Mouse (Mus musculus): Measurements from ENCODE around the gene Necab2. TPM values are rescaled to one million over a fixed set of nuclear protein-coding genes. Genes with fewer than 3 reads are reported as not detected.

Gene Necab2
- polyA plus RNA-seq, 1 experiment from 2014 or later = 65.7 TPM

GRCm38 (mm10) chr8:119513405-119513804, 66.9 kb downstream of the Necab2 start:
- peaks cover 3% of the 10 kb centered on the region; the same call in 1 of the 2 replicates for H3K4me1 ChIP-seq (ENCODE audit: control insufficient read depth, insufficient read depth, low read length)
- no peaks in the 10 kb centered on the region for H3K9me3 ChIP-seq (replicated peaks; ENCODE audit: control insufficient read depth, low read length, poor library complexity, severe bottlenecking)
- no peak overlapping the region for H3K4me3 ChIP-seq (ENCODE audit: low read depth, low read length)
- H3K36me3 ChIP-seq (ENCODE audit: control insufficient read depth, insufficient read depth, low read length) = peaks cover 34% of the 10 kb centered on the region
- H3K9ac ChIP-seq (ENCODE audit: low read depth, low read length) = no peak overlapping the region
- ATAC-seq = no peak
- WGBS = 95% methylated on average over 4 of the region's 4 CpGs
- H3K27me3 ChIP-seq (ENCODE audit: control insufficient read depth, insufficient read depth, low read depth, low read length) = no peaks in the 10 kb centered on the region
- no peak overlapping the region for H3K27ac ChIP-seq (ENCODE audit: low read length)
- no peak overlapping the region for H3K4me2 ChIP-seq (ENCODE audit: low read length)

DNA sequence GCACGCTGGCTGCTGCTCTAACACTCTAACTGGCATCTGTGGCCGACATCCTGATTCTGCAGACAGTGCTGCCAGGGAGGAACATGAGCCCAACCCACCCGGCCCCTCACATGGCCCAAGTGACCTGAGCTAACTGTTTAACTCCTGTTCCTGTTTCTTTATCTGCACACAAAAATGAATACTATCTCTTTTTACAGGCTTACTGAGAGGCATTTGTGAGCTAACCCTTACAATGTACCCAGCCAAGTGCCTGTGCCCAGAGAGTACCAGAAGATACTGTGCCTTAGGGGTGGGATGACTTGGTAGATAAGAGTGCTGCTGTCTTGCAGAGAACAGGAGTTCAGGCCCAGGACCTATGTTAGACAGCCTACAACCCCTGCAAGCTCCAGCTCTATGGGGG, 68.4 kb downstream of the Necab2 start:
- Histone ChIP-seq H3K27ac (ENCODE audit: low read length) (no peak overlapping the region), H3K9ac (ENCODE audit: low read depth, low read length) (no peak overlapping the region), H3K4me1 (ENCODE audit: control insufficient read depth, insufficient read depth, low read length) (peaks cover 3% of the 10 kb centered on the region; the same call in 1 of the 2 replicates), H3K4me2 (ENCODE audit: low read length) (no peak overlapping the region), H3K4me3 (ENCODE audit: low read depth, low read length) (no peak overlapping the region), H3K9me3 (replicated peaks; ENCODE audit: control insufficient read depth, low read length, poor library complexity, severe bottlenecking) (no peaks in the 10 kb centered on the region), H3K27me3 (ENCODE audit: control insufficient read depth, insufficient read depth, low read depth, low read length) (no peaks in the 10 kb centered on the region), H3K36me3 (ENCODE audit: control insufficient read depth, insufficient read depth, low read length) (peaks cover 29% of the 10 kb centered on the region)
- 82% methylated on average over 3 of the region's 3 CpGs for WGBS
- no peak for ATAC-seq

- H3K4me2 ChIP-seq (ENCODE audit: low read length) = no peak overlapping the region
- ATAC-seq = no peak
- no peak overlapping the region for H3K4me3 ChIP-seq (ENCODE audit: low read depth, low read length)
- peaks cover 3% of the 10 kb centered on the region; the same call in 1 of the 2 replicates for H3K4me1 ChIP-seq (ENCODE audit: control insufficient read depth, insufficient read depth, low read length)
- H3K36me3 ChIP-seq (ENCODE audit: control insufficient read depth, insufficient read depth, low read length) = peaks cover 27% of the 10 kb centered on the region
- no peaks in the 10 kb centered on the region for H3K27me3 ChIP-seq (ENCODE audit: control insufficient read depth, insufficient read depth, low read depth, low read length)
- H3K9ac ChIP-seq (ENCODE audit: low read depth, low read length) = no peak overlapping the region
- WGBS = 28% methylated on average over 3 of the region's 3 CpGs
- no peaks in the 10 kb centered on the region for H3K9me3 ChIP-seq (replicated peaks; ENCODE audit: control insufficient read depth, low read length, poor library complexity, severe bottlenecking)
- no peak overlapping the region for H3K27ac ChIP-seq (ENCODE audit: low read length)
Measured at GRCm38 (mm10) chr8:119515767-119516166, 69.2 kb downstream of the Necab2 start.

- Histone ChIP-seq H3K36me3 (ENCODE audit: control insufficient read depth, insufficient read depth, low read length) (peaks cover 34% of the 10 kb centered on the region), H3K27me3 (ENCODE audit: control insufficient read depth, insufficient read depth, low read depth, low read length) (no peaks in the 10 kb centered on the region)
Measured at GRCm38 (mm10) chr8:119516674-119517073, 70.2 kb downstream of the Necab2 start.

GRCm38 (mm10) chr8:119520102-119520501, 73.6 kb downstream of the Necab2 start:
- Histone ChIP-seq H3K4me1 (ENCODE audit: control insufficient read depth, insufficient read depth, low read length) (no peaks in the 10 kb centered on the region), H3K27me3 (ENCODE audit: control insufficient read depth, insufficient read depth, low read depth, low read length) (no peaks in the 10 kb centered on the region), H3K9ac (ENCODE audit: low read depth, low read length) (no peak overlapping the region), H3K4me2 (ENCODE audit: low read length) (no peak overlapping the region), H3K36me3 (ENCODE audit: control insufficient read depth, insufficient read depth, low read length) (peaks cover 43% of the 10 kb centered on the region), H3K9me3 (replicated peaks; ENCODE audit: control insufficient read depth, low read length, poor library complexity, severe bottlenecking) (no peaks in the 10 kb centered on the region), H3K27ac (ENCODE audit: low read length) (no peak overlapping the region), H3K4me3 (ENCODE audit: low read depth, low read length) (no peak overlapping the region)
- WGBS = 77% methylated on average over 7 of the region's 7 CpGs
- no peak for ATAC-seq

More at GRCm38 (mm10) chr8:119516674-119517073, 70.2 kb downstream of the Necab2 start:
- Histone ChIP-seq H3K4me2 (ENCODE audit: low read length) (no peak overlapping the region), H3K9me3 (replicated peaks; ENCODE audit: control insufficient read depth, low read length, poor library complexity, severe bottlenecking) (no peaks in the 10 kb centered on the region), H3K4me1 (ENCODE audit: control insufficient read depth, insufficient read depth, low read length) (no peaks in the 10 kb centered on the region), H3K27ac (ENCODE audit: low read length) (no peak overlapping the region), H3K4me3 (ENCODE audit: low read depth, low read length) (no peak overlapping the region), H3K9ac (ENCODE audit: low read depth, low read length) (no peak overlapping the region)
- WGBS = 46% methylated on average over 5 of the region's 5 CpGs
- no peak for ATAC-seq

Other genes starting within 250 kb of the Necab2 start
- gene Hsbp1, start 102.2 kb upstream of the Necab2 start, polyA plus RNA-seq (2015; fragmentation: Nextera tagmentation; extraction: Ambion mirVana) = 860 and 970 TPM in 2 replicates
- gene Mlycd, start 51.8 kb upstream of the Necab2 start, polyA plus RNA-seq (2015; fragmentation: Nextera tagmentation; extraction: Ambion mirVana) = 13.9 and 15.0 TPM in 2 replicates
- 0.45 TPM in 2 replicates for gene Osgin1, start 12.6 kb upstream of the Necab2 start, polyA plus RNA-seq (2015; fragmentation: Nextera tagmentation; extraction: Ambion mirVana)
- 0.12 TPM in 1 of 2 replicates, not detected in the other for gene Slc38a8, start 55.0 kb downstream of the Necab2 start, polyA plus RNA-seq (2015; fragmentation: Nextera tagmentation; extraction: Ambion mirVana)
- gene Mbtps1, start 112.0 kb downstream of the Necab2 start, polyA plus RNA-seq (2015; fragmentation: Nextera tagmentation; extraction: Ambion mirVana) = 51.4 and 61.3 TPM in 2 replicates
- 197 and 206 TPM in 2 replicates for gene Hsdl1, start 128.5 kb downstream of the Necab2 start, polyA plus RNA-seq (2015; fragmentation: Nextera tagmentation; extraction: Ambion mirVana)
- 0.75 and 0.83 TPM in 2 replicates for gene Dnaaf1, start 128.5 kb downstream of the Necab2 start, polyA plus RNA-seq (2015; fragmentation: Nextera tagmentation; extraction: Ambion mirVana)
- gene Taf1c, start 158.5 kb downstream of the Necab2 start, polyA plus RNA-seq (2015; fragmentation: Nextera tagmentation; extraction: Ambion mirVana) = 14.3 and 14.6 TPM in 2 replicates
- 0.10 and 0.19 TPM in 2 replicates for gene Adad2, start 166.0 kb downstream of the Necab2 start, polyA plus RNA-seq (2015; fragmentation: Nextera tagmentation; extraction: Ambion mirVana)
- 0.26 and 1.6 TPM in 2 replicates for gene Kcng4, start 189.0 kb downstream of the Necab2 start, polyA plus RNA-seq (2015; fragmentation: Nextera tagmentation; extraction: Ambion mirVana)
- 6.0 and 6.3 TPM in 2 replicates for gene Wfdc1, start 219.6 kb downstream of the Necab2 start, polyA plus RNA-seq (2015; fragmentation: Nextera tagmentation; extraction: Ambion mirVana)

Data from midbrain, embryonic 16.5 days (tissue).